Mouse (Mus musculus): Measurements from ENCODE around the gene Mecom.

DNA sequence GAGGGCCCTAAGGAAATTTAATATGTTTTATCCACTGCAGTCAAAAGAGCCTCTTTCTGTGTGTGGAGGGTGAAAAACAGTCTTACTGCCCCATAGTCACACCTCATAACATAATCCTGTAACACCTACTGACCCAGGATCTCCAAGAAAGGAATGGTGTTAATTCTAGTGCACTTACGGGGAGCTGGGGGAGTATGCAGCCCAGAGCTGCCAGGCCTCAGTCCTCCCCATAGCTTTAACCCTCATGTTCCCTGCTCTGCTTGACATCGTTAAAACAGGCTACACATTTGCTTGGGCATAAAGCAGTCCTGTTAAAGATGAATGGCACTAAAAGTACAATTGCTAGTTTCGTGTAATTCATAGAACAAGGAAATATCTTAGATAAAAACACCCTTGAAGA is 335.0 kb downstream of the Mecom start:
- TF ChIP-seq CTCF (IDR thresholded peaks at IDR 0.05; ENCODE audit: extremely low read depth, insufficient read depth, insufficient read length, insufficient replicate concordance): no peak
- TF ChIP-seq POLR2A (IDR thresholded peaks at IDR 0.05; ENCODE audit: low read depth, low read length): no peak
